Mouse (Mus musculus) adrenal gland, postnatal 14 days (tissue): ENCODE measurements around the gene Pbx1. TPM values are rescaled to one million over a fixed set of nuclear protein-coding genes. Genes with fewer than 3 reads are reported as not detected.
A peak's percentile ranks its signal among the peaks of the same experiment; 100 is the strongest.

Experiments
- DNase-seq: peaks from one replicate; pipeline ENCODE4 v3.0.0; 2021; ENCODE audit warnings: mixed read lengths
- total RNA-seq: library from RNA; stranded (reverse); gene quantifications from 2 replicates; pipeline ENCODE4 v1.2.3, GENCODE M21; 2021

The Pbx1 gene
- total RNA-seq, 1 experiment from 2014 or later: 168 TPM

DNA sequence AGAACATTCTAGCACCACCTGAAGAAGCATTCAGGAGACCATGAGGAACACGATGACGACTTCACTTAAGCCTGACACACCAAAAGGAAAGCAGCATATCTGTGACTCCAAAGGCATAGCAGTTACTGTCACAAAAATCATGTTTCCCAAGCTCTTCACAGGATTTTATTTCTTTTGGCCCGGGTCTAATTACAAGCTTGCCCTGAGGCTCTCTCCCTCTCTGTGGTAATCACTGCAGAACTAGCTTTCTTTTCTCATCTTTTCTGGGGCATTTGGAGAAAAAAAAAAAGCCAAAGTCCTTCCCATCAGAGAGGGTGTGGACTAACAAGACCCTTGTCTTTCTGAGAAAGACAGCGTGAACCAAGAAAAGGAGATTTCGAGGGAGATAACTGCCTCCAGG, 87.8 kb downstream of the Pbx1 start:
- DNase-seq: no peak

- no peak for DNase-seq
Measured at GRCm38 (mm10) chr1:168342269-168342668, 89.8 kb downstream of the Pbx1 start.

DNA sequence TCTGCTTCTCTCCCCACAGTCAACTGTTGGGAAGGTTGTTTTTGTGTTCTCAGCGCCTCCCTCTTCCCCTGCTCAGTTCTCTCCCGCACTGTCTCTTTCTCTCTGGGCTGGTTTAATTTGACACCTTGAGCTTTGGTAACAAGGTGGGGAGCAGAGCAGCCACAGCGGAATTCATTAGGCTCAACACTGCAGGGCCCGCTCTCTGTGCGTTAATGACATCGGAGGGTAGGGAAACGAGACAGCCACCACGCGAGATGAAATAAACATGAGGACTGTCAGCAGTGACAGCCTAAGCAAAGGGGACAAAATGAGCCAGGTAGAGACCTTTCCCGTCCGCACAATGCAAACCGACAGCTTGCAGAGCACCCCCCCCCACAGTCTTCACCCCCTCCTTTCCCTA, 90.2 kb downstream of the Pbx1 start:
- no peak for DNase-seq

- DNase-seq: no peak
Measured at GRCm38 (mm10) chr1:168341368-168341767, 90.7 kb downstream of the Pbx1 start.

DNA sequence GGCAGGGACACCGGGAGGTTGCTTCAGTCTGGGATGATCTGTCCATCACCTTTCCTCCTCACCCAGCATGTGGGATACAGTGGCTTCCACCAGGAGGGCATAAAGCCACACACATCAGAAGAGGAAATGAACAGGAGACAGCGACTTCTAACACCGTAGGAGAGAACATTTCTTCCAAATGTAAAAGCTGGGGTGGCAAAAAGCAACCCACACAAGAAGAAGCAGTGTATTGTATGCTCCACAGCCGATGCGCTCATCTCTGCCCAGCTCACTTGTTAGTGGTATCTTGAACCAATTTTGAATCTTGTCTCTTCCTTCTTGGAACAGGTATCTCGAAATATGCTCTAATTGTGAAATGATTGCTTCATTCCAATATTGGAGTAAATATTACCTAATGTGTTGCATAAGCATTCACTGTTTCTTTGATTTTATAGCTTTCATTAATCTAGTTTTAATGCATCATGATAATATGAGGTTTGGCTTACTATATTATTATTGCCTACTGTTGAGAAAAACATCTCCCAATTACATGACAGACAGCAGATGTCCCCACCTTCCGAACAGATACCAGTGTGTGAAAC, 95.7 kb downstream of the Pbx1 start:
- DNase-seq: no peak

- DNase-seq: no peak
Measured at GRCm38 (mm10) chr1:168334831-168335574, 97.1 kb downstream of the Pbx1 start.

DNA sequence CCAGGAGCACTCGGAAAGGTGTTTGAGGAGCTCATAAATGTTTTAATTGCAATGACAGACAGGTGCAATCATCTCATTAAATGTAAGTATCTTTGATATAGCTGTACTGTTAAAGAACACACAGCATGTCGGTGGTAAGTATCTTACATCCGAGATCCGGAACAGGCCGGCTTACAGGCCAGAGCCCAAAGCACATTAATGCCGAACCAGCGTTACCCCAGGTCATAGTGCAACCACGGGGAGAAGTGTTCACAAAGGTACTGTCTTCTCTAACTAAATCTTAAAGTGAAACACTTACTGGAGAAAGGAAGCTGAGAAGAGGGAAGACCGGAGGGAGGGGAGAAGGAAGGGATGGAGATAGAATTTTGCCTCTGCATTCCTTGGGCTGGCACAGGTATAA, 100.0 kb downstream of the Pbx1 start:
- no peak for DNase-seq

DNA sequence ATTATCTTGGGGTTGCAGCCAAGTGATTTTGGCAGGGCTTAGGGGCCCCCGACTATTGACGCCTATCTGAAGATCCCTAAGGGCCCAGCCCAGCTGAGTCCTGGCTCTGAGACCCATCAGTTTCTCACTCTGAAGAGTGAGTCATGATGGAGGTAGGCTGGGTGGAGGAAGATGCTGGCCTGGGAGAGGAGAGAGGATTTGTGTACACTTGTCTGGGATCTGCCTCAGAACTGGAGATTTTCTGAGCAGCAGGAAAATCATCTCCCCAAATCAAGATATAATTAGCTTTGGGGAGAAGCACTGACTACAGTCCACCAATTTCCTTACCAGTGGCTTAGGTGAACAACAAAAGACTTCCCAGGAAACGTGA, 103.8 kb downstream of the Pbx1 start:
- no peak for DNase-seq

DNA sequence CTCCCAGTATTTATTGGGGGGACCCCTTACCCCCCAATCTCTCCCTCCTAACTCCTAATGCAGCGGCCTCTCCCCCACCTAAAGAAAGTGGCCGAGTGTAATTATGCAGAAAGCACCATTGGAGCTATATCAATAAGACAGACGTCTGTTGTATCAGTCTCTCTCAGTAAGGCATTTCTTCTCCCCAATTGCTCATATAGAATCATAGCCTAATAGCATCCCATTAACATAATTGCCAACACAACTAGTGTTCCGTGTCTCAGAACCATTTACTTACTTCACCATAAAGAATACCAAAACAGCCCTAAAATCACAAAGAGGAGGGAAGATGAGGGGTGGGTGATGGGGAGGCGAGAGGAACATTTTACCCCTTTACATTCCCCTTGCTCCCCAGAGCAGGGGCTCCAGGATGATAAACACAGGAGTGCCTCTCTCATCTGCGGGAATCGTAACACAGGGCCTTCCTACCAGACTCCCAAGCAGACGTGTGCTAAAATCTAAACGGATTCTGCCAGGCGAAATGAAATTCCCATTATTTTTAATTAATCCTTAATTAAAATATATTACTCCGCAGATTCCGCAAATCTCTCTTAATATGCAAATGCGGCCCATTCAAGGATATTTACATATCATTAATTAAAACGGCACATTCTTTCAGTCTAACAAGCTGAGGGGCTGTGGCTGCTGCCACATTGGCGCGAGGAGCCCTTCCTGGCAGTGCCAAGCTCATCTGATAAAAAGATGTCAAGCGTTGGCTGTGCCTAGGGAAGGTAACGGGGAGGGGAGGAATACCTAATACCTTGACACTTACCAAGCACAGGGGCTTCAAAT, 104.5 kb downstream of the Pbx1 start:
- DNase-seq: no peak

- no peak for DNase-seq
Measured at GRCm38 (mm10) chr1:168325786-168326185, 106.3 kb downstream of the Pbx1 start.

GRCm38 (mm10) chr1:168324306-168325085, 107.6 kb downstream of the Pbx1 start:
- DNase-seq: no peak

DNA sequence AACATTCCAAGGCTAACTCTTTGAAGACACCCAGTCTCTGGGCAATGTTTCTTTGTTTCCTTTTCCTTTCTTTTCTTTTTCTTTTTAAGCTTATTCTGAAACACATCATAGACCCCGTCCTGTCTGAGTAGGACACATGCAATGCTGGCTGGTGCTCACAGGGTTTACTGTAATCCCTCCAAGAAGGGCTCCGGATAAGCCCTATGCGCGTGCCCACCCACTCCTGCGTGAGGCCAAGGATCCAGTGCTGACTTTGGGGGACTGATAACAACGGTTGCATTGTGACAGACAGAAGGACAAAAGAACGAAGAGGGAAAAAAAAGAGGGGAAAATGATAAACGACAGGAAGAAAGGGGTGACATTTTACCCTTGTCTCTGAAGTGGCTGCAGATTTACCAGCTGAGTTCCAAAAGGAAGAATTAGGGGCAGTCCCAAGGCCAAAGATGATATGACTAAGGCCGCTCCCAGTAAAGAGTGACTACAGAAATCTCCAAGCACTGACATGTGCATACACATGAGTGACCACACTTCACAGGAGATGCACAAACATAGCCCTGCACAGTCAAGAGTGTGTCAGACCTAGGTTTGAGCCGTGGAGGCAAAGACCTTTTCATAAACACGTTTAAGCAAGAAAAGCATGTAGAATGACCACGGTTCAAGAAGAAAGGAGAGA, 108.5 kb downstream of the Pbx1 start:
- peak; percentile 40 for DNase-seq

DNA sequence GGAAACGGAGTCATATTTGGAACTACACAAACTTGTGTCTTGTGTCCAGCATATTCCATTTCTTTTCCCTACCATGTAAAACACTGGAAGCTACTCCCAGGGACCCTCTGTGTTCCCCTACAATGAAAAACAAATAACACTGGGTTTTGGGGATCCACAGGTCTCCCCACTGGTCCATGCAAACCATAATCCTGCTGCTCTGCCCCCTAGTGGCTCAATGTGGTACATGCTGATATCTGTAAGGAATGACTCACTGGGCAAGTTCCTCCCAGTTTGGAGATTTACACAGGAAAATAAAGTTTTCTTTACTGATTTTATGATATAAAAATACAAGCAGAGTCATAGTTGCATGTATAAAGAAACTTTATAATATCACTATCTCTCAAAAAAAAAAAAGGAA, 109.2 kb downstream of the Pbx1 start:
- DNase-seq: peak; percentile 75

DNA sequence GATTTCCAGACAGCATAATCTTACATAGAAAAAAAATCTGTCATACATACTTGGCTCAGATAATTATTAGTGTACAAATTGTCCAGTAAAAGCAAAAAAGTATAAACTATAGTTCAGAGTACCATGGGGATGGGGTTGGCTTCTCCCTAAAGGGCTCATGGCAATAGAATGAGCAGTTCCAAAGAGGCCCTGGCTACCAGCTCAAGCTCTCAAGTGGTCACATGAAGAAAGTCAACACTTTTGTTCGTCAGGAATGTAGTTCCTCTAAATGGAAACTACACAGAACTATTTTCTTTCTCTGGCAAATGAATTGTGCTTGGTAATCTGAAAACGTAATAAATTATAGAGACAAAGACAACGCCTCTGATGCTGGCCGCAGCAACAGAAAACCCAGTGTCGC, 112.4 kb downstream of the Pbx1 start:
- DNase-seq: no peak

DNA sequence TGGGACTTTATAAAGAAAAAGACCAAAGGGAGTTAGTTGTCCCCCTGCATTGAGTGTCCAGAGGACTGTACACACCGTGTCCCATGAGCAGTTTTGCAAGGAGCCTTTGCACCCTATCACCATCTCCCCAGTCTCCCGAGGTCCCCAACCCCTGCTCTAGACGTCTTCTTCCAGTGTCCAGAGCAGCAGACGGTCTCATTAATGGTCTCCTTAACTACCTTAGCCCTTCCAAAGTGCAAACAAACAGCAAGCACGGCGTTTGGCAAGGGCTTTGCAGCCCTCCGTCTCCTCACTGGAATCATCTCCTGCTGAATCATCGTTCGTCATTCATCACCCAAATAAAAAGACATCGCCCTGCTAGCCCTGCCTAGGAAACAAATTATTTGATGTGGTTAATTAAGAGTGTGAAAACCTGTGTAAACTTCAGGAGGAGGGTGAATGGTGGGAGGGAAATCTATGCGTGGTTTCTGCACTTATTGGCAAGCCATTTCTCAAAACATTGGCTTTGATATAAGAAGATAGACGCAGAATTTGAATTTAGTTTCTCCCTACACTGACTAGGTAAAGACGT, 113.1 kb downstream of the Pbx1 start:
- DNase-seq: peak; percentile 22

DNA sequence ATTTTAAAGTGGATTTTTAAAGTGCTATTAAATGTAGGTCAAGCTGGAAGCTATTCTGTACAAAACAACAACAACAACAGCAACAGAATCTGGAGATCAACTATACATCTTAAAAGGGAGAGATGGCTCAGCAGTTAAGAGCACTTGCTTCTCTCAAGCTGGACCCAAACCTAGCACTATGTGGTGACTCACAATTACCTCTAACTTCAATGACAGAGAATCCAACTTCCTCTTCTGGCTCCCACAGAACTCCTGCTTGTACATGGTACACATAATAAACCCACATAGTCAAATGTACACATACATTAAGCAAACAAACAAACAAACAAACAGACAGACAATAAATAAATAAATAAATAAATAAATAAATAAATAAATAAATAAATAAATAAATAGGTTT, 118.3 kb downstream of the Pbx1 start:
- no peak for DNase-seq

DNA sequence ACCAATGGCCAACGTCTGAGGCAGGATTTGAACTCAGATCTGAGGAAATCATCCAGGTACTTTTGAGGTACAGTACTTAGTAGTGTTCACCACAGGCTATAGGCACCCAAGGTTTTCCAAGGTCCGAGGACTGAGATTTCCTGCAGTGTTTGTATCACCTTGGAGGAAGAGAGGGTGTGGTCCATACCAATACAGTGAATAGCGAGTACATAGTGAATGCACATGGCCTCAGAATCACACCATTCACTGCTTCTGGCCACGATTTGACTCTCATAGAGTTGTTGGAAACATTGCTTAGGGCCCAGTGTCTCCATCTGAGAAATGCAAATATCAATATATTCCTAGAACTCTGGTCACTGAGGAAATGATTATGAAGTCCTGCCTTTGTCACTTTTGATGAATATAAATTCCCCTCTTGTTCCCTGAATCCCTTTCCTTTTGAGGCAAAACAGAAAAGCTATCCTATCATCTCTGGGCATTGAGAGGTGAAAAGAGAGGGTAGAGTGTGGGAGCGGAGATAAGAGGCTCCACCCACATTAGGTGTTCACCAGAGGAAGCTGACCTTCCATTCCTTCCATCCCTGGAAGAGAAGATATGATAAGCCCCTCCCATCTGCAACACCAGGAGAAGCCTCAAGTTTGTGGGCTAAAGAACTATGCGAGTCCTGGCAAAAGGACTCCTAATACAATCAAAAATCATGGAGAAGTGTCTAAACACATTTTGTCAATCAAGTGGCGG, 119.2 kb downstream of the Pbx1 start:
- no peak for DNase-seq

- no peak for DNase-seq
Measured at GRCm38 (mm10) chr1:168309101-168309521, 123.0 kb downstream of the Pbx1 start.

DNA sequence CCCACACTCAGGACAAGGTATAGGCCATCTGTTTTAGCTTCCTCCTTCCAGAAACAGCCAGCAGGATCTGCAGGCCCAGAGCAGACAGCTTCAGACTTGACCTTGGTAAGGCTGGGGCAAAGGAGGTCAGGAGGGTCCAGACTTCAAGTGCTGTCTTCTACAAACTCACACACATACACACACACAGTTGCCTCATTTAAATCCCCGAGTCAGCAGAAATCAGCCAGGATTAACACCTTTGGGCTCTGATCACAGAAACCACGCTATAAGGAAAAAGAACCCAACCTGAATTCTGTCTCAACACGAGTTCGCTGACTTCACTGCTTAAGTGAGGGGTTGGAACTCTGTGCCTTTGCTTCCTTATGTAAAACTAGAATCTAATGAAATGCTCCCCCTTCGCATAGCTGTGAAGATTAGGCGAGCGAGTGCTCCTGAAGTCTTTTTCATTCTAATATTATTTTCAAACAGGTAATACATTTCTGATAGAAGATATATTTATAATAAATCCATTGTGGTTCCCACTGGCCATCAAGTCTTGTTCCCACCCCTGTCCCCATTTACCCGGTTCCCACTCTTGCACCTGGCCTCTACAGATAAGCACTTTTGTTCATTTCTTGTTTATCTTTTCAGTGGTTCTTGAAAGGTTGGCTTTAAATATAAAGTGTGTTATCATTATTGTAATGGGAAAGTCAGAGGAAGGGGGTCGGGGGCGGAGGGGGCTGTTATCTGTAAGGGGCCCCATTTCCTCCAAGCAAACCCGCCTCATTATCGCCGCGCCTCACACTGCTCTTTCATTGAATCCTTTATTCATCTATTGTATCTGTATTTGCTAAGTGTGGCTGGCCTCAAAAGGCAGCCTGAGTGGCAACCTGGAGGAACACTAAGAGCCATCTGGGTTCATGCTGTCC, 124.5 kb downstream of the Pbx1 start:
- no peak for DNase-seq

DNA sequence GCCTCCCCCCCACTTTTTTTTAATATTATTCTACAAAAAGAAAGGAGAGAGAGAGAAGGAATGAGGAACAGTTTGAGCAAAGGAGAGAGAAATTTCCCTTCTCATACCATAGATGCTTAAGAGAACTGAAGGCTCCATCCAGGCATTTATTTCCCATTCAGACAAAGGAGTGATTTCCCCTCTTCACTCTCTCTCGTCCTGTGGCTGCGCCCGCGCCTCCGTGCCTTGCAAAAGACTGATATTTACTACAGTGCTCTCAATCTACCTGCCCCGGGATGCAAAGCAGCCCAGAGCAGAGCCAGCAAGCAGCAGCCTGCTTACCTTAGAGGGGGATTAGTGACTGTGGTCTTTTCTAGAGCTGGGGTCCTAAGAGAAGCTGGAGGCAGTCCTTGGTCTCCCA, 131.6 kb downstream of the Pbx1 start:
- no peak for DNase-seq
